Mouse (Mus musculus) layer of hippocampus, adult 11-12 months (tissue): ENCODE data around the gene Klf7.
A peak's percentile ranks its signal among the peaks of the same experiment; 100 is the strongest.

ENCODE experiments used
- DNase-seq: peaks from one replicate; pipeline ENCODE4 v3.0.0; 2022; ENCODE audit warnings: low spot score

Klf7 gene

DNA sequence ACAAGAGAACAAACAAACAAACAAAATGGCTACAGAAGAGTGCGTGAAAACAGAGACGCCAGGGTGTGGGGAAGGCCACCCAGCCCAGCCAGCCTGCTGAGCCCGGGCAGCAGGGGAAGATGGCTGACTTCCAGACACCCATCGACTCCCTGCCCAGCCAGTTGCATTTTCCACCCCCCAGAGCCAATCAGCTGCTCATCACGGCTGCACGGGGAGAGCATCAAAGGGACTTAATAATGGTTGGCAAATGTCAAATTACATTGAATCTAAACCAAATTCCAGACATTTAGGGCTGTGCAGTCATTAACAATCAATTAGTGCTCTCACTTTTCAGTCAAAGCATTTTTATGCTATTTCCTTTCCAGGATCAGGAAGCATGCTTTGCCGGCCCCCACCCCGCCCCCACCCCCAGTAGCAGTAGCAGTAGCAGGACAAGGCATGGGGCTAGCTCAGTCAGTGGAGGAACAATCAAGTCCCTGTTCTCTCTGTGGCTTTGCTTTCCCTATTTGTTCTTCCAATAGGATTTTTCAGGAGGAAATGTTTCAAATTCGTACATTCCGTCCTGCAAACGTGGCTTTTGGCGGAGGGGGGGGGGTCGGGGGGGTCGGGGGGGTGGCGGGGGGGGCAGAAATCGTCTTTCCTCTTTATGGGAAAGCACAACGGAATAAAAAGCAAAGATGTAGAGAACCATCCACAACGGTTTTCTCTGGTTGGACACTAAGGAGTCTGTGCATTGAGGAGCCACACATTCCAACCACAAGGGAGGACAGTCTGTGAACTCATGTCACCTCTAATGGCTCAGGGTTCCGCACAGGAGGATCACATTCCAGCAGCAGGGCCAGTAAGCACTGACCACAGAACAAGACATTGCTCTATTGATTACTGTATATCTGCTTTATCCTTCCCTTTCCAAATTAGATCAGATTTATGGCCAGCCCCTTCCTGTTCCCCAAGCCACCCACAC lies 101.1 kb downstream of the Klf7 start:
- DNase-seq, result peak; percentile 70

DNA sequence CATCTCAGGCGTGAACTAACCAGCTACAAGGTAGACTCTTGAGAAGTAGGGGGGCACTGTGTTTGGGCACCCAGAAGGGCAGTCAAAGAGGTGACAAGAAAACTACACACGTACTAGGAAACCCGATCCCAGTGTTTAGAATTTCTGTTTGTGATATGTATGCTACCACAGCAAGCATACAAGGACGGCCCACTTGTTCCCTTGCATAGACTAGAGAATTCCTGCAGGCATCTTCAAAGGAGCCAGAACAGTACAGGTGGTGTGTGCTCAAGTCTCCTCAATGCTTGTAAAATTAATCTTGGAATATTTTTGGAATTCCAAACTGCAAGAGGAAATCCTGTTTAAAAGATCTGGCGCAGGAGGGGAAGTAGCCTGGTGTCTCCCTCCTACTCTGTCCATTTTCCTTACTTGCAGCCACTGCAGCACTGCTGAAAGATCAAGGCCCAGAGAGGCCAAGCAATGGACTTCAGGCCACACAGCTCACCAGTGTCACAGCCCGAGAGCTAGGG lies 102.9 kb downstream of the Klf7 start:
- DNase-seq, result no peak

DNA sequence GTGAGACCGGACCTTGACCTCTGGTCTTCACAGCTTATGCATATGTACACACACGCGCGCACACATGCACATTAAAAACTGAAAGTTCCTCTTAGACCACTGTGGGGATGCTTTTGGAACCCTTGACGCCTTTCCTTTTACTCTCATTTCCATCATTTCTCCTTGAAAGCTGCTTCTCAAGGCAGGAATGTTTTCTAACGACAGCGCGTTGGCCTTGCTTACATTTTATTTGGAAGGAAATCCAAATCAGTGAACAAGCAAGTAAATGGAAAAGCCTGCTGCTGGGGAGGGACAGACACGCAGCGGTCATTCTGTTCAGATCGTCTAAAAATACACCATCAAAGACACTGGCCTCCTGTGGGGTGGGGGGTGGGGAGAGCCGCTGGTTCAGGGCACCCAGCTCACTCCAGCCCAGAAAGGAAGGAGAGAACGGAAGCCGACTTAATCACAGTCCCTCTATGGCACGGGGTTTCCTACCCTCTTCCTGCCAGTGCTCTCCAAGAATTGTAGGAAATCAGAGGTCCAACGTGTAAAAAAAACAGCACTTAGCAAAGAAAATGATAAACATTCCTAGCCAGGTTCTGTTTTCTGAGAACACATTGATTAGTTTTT lies 103.5 kb downstream of the Klf7 start:
- DNase-seq, result no peak

DNA sequence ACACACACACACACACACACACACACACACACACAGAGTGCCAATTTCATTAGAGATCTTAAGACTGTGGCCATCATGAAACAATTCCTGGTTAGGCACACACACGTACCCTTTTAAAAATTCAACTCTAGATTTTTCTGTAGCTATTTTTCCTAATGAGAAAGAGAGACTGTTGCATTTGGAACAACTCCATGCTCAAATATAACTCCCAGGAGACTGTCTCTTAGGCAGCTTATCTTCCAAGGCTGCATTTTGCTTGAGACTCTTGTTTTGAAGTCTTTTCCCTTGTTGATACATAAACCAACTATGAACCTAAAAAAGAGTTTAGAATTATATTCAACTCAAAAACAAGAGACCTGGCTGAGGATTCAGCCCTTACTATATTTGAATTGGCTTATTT lies 108.0 kb downstream of the Klf7 start:
- DNase-seq, result no peak

DNA sequence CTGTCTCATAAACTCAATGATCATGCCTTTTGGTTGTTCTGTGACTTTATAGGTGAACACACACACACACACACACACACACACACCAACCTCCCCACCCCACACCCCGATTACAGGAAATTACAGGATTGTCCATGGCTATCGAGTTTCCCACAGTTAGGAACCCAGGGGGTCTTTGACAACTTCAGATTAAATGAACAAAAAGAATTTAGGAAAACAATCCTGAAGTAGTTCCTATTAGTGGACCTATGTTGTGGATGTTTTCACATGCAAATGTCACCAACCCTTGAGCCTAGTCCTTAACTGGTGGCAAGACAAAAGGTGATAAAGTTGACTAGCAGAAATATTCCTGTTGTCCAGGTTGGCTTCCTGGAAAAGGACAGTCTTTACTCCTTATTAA lies 113.1 kb downstream of the Klf7 start:
- no peak for DNase-seq

DNA sequence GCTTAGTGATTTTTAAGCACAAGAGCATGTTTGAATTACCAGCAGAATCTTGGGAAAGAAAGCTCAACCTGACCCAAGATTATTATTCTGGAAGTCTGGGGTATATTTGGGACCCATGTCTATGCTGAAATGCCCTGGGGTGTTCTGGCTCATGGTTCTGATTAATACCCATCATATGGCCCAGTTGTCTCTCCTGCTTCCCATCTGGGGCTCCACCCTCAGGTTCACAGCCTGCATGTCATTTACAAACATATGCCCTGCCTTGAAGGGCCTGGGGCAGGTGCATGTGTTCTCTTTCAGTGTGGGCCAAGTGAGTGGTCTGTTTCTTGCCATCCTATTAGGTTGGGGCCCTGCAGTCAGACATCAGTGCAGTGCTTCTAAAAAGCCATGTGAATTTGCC lies 114.1 kb downstream of the Klf7 start:
- DNase-seq, result no peak

DNA sequence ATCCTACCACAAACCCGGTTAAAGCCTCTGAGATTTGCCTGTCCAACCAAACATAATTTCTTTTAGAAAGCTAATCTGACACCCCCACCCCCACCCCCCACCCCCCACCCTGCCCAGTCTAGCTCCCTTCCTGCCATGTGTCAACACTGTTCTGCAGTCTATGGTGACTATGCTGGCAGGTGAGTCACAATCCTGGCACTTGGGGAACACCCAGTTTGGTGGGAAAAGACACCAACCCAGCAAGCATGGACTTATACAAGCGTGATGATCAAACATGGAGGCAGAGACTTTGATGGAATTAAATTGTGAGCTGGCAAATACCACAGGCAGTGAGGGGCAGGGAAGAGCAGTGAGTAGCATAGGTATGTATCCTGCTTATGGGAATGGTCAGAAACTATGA lies 116.9 kb downstream of the Klf7 start:
- no peak for DNase-seq

DNA sequence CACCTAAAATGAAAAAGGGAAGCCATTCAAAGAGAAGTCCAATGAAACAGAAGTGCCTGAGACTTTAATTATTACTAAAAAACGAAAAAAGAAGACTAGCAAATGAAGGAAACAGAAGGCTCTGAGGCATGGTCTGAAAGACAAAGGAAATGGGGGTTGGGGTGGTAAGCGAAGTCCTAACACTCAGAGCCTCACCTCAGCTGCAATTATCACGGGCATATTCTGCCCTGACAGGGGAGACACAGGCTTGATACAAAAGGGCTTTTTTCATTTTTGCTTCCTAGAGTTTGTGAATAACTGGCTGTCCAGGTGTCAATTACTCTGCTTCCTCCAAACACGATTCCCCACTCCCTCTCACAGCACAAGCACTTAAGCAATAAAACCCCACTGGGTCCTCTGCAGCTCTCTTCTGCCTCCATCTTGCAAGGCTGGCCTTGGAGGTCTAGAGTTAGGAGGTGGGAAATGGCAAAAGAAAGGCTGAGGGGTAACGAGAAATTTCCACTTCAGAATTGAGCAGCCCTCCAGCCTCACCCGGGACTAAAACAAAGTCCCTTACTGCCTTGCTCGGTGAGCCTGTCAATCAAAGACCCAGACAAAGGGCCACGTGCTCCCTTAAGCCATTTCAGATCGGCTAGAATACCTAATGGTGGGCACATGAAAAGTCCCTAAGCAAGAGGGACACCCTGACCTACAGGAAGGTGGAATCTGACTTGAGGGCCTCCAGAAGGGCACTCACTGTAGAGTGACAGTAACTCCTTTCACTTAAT lies 118.4 kb downstream of the Klf7 start:
- no peak for DNase-seq

DNA sequence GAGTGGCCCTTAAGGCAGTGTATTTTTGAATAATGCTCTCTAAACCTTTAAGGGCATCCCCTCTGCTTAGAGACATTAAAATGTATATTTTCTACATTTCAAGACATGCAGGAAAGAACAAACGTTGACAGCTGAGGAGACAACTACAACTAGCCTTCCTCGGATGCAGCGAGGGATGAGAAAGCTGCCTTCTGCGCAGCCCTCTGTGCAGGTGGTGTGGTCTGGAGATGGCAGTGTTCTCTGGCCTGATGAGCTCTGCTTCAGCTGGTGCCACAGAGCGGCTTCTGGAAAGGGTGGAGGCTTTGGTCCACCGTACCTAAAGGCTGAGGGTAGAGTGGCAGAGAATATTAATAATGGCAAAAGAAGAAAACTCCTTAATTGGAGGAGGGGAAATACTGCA lies 120.0 kb downstream of the Klf7 start:
- DNase-seq, result no peak

DNA sequence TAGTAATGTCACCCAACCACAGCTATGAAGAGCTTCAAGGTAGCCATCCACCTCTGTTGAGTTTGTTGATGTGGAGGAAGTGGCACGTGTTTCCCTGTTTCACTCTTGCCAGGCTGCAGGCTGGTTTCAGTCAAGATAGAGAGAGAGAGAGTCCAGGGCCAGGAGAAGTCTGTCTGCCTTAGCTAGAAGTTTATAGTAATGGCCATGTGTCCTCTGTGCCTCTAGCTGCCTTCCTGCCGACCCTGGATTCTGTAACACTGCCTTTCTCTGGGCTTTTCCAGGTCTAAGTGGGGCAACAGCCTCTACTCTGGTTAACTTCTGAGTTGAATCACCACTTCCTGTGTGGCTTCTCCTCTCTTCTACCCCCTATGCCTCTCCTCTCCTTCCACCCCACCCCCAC lies 121.5 kb downstream of the Klf7 start:
- DNase-seq, result no peak

DNA sequence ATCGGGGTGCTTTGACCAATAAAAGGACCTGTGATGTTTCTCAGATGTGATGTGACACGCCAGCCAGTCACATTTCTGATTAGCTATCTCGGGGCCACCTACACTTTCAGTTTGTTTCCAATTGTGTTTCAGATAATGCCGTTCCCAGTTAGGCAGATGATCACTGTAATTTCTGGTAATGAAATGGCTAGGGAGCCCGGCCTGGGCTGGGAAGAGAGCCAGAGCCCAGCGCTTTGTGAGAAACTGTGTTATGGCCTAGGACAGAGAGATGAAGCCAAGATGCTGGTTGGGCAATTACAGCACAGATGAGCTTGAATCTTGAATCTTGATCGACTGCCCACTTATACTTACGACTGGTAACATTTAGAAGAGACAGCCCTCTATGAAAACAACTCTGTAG lies 122.6 kb downstream of the Klf7 start:
- DNase-seq, result peak; percentile 36

DNA sequence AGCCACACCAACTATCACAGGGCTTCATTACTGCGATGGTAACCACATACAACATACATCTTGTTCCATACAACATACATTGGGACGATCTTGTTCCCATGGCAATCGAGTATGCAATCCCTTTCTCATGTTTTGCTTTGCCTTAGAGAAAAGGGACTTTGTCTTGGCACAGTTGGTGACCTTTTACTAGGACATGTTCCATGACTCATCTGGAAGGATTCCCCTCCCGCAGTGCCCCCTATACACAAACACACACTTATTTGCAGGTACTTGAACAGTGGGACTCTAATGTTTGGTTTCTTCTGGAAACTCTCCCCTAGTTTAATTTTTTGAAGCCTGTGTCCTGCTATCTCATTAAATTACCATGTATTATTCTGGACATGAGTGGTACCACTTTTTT lies 123.2 kb downstream of the Klf7 start:
- no peak for DNase-seq

DNA sequence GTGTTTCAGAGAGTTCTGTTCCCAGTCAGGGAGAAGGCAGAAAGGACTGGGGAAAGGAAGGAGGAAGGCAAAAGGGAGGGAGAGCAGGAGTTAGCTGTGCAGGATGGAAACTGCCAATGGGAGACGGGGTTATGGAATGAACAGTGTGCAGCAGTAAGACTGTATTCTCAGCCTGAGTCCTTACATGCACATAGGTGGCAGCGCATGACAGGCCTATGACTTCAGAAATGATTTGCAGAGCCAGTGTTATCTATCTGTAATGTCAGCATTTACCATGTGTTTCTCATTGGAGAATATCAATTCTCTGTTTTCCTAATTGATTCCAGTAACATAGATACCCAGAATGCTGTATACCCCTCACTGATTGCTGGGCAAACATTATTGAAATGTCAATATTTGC lies 123.9 kb downstream of the Klf7 start:
- no peak for DNase-seq

DNA sequence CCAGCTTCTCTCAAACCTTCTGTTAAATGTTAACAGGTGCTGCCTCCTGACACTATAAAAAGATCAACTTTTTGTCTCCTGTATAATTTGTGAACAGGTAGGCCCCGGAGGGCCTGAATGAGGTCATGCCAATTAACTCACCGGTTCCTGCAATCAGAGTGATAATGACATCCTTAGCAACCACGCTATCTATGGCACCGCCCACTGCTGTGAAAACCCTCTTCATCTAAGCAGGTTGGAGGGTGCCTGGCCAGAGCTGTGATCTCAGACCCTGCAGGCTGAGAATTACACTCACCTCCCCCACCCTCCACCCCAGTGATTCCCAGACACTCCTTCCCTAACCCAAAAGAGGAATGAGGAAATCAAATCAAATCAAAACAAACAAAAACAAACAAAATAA lies 126.3 kb downstream of the Klf7 start:
- DNase-seq, result no peak

DNA sequence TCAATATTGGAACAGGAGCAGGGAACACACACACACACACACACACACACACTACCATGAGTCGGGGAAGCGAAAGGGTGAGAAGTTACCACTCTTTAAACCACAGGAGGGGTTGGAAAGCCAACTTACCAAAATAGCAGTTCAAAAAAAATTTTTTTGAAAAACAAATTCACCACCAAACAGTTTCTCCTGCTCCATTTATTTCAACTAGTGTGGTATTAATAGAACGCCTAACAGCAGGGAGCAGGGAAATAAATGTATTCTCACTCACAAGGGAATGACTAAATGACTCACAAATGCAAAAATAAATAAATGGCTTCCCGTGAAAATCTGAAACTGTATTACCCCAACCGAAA lies 127.0 kb downstream of the Klf7 start:
- no peak for DNase-seq

DNA sequence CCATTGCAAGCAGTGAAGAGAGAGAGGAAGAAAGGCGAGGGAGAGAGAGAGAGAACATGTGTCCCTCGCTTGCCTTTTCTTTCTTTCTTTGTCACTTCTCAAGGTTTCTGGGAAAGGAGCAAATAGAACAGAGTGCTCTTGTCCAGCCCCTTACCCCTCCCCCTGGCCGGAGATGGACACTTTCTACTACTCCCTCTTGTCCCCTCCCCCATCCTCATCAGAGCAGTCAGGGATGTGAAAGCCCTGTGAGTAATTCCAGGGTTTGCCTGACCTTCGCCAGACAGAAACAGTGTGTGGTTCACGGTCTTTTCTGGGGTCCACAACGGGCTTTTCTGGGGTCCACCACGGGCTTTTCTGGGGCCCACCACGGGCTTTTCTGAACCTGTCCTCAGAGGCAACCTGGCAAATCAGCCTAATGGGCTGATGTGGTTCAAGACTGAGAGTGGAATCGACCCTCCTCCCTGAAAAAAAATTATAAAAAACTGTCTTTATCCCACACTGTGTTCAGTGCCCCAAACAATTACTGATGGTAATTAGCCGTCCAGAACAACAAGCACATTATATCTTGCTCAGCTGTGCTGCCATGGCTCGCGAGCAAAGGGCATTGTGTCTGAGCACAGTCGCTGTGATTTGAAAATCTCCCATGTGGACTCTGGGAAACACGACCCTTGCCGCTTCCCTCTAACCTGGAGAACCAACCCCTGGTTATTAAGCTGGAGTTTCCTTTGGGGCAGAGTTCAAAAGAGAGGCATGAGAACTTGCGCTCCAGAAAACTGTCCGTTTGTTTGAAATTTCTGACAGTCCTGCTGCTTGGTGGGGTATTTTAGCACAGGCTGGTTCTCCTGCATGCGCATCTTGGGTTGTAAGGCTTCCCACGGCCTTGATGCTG lies 127.6 kb downstream of the Klf7 start:
- DNase-seq, result peak; percentile 59

DNA sequence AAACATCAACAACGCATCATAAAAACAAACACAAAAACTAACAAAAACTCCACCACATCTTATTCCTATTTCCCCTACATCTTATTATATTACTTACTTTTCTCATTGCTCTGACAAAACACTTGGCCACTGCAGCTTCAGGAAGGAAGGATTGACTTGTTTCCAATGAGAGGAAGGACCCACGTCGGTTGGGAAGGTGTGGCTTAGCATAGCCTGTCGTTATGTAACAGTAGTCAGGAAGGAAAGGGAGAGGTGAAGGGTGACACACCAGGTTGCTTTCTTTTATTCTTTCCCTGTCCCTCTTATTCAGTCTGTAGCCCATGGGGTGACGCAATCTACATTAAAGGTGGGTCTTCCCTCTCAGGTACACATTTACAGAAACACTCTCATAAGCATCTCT lies 129.6 kb downstream of the Klf7 start:
- no peak for DNase-seq

DNA sequence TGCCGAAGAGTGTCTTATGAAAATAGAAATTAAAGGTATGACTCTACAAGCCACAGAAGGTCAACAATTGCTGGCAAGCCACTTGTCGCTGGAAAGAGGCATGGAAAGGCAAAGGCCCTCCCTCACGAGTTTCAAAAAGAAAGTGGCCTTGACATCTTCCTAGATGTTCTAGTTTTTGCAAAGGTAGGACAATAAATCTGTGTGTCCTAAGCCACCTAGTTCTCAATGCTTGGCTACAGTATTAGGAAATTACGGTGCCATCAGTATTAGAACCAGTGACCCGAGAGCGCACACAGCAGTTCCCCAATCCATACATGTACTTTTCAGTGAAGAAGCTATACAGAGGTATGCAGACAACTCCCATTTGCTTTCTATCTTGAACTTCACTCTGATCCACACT lies 131.7 kb downstream of the Klf7 start:
- DNase-seq, result no peak

DNA sequence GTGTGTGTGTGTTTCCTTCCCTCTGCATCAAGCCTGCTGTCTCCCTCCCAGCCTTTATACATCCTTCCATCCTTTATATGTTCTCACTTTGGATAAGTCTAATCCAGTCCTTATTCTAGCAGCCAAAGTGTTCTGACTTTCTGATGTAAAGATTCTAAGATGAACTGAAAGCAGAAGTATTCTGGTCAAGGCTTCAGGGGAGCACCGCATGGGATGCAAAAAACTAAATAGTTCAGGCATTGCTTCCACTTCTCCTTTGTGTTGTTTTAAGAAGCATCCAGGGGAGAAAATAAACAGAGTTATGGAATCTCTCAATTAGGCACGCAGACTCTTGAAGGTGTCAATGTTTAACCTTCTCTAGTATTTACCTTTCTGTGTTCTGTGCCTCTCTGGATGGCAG lies 141.3 kb downstream of the Klf7 start:
- no peak for DNase-seq
